Mouse (Mus musculus) liver, embryonic 14.5 days (tissue): ENCODE measurements at regions not wholly inside any gene's neighbourhood (a gene's known extent, or its start where the extent isn't known, plus 50 kb on each side); places are given as distances from the start of the nearest gene placed in this dataset.

Experiments
- ATAC-seq: fragments of 200-750 bp; cut with Nextera tagmentation; 2 replicates; pipeline ENCODE4 v1.8.0; 2017; ENCODE audit warnings: moderate number of reproducible peaks, mild to moderate bottlenecking, moderate library complexity; ENCODE audit not compliant: insufficient read depth
- DNase-seq, 3 experiments: peaks; one replicate each; pipeline ENCODE4 v3.0.0-alpha.2; 2012 to 2013; ENCODE audit warnings: low read depth in 3 of 3, low spot score in 3 of 3
- H3K27ac ChIP-seq: fragments of 300-500 bp; sonication (generic); 2 replicates; pipeline ENCODE4 v1.5.1; 2014; ENCODE audit warnings: moderate library complexity, mild to moderate bottlenecking, control low read depth, inconsistent platforms
- H3K27me3 ChIP-seq: fragments of 300-500 bp; sonication (generic); 2 replicates; pipeline ENCODE4 v1.6.1; 2014; ENCODE audit warnings: mild to moderate bottlenecking, low read length, moderate library complexity; ENCODE audit not compliant: control insufficient read depth, insufficient read depth
- H3K36me3 ChIP-seq: fragments of 300-500 bp; sonication (generic); replicated peaks from 2 replicates; pipeline ENCODE4 v1.6.1; 2014; ENCODE audit warnings: low read depth; ENCODE audit not compliant: control insufficient read depth, insufficient read depth
- H3K4me1 ChIP-seq, 2 experiments: fragments of 200-500 bp in 1 of 2; fragments of 300-500 bp in 1 of 2; sonication (generic) in 1 of 2; replicated peaks; 2 replicates each; pipeline ENCODE4 v1.6.1; 2012 to 2014; ENCODE audit warnings: antibody characterized with exemption in 1 of 2, inconsistent platforms in 1 of 2, low read length in 1 of 2; ENCODE audit not compliant: control insufficient read depth in 2 of 2, insufficient read depth in 2 of 2
- H3K4me2 ChIP-seq: fragments of 300-500 bp; sonication (generic); 2 replicates; pipeline ENCODE4 v1.6.1; 2014; ENCODE audit warnings: low read depth, mild to moderate bottlenecking, control low read depth, moderate library complexity
- H3K4me3 ChIP-seq, 2 experiments: fragments of 200-500 bp in 1 of 2; fragments of 300-500 bp in 1 of 2; sonication (generic) in 1 of 2; 2 replicates each; pipeline ENCODE4 v1.5.1; 2012 to 2014; ENCODE audit warnings: low read depth in 2 of 2, low read length in 2 of 2, mild to moderate bottlenecking in 2 of 2, control low read depth in 1 of 2, inconsistent platforms in 1 of 2, moderate library complexity in 1 of 2; ENCODE audit not compliant: insufficient read depth in 1 of 2
- H3K9ac ChIP-seq: fragments of 300-500 bp; sonication (generic); replicated peaks from 2 replicates; pipeline ENCODE4 v1.6.1; 2014; ENCODE audit warnings: mild to moderate bottlenecking, control low read depth, moderate library complexity
- H3K9me3 ChIP-seq: fragments of 300-500 bp; sonication (generic); 2 replicates; pipeline ENCODE4 v1.6.1; 2016; ENCODE audit warnings: low read length, mixed read lengths; ENCODE audit not compliant: control insufficient read depth
- CTCF ChIP-seq: IDR thresholded peaks from 2 replicates; pipeline ENCODE4 v1.5.1; 2016; ENCODE audit warnings: antibody characterized with exemption, low read depth, control low read depth
- EP300 ChIP-seq: IDR thresholded peaks from 2 replicates; pipeline ENCODE4 v1.6.1; 2016; ENCODE audit warnings: antibody characterized with exemption, low read depth
- WGBS: fragments of 180-500 bp; shearing (Covaris S2); extraction: QIAGEN DNeasy Blood & Tissue Kit; methylation state at CpG from one replicate; pipeline ENCODE4 v1.1.7; 2014; ENCODE audit not compliant: insufficient replicate concordance; 5-methylcytosine and 5-hydroxymethylcytosine counted together

DNA sequence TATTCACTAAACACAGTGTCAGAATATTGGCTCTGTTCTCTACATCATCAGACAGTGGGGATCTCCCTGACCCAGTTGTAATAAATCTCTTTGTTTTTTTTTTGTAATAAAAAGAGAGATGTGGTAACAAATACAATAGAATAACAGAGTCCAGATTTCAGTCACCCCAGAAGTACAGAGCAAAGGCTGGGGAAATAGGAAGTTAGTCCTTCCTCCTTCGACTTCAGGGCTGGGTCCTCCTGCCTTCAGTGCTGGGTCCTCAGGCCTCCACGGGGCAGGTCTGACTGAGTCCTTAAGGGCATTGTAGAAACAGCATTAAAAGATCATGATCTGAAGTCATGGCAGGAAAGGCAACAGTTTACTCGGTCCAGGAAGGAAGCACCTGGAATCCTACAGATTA, 67.0 kb upstream of the Pja2 start:
- Histone ChIP-seq H3K27ac (no peak overlapping the region), H3K36me3 (no peaks in the 10 kb centered on the region), H3K4me3 (no peak overlapping the region), H3K4me1 (0 out of 4 replicates have a peak, but pooled peaks cover 0 to 2% of the 10 kb centered on the region in 2 experiments), H3K9ac (no peak overlapping the region), H3K27me3 (no peaks in the 10 kb centered on the region), H3K9me3 (no peaks in the 10 kb centered on the region), H3K4me2 (no peak overlapping the region)
- TF ChIP-seq EP300, result no peak
- TF ChIP-seq CTCF, result no peak
- DNase-seq (no peak), ATAC-seq (no peak)
- 7% methylated on average over 3 of the region's 3 CpGs for WGBS

DNA sequence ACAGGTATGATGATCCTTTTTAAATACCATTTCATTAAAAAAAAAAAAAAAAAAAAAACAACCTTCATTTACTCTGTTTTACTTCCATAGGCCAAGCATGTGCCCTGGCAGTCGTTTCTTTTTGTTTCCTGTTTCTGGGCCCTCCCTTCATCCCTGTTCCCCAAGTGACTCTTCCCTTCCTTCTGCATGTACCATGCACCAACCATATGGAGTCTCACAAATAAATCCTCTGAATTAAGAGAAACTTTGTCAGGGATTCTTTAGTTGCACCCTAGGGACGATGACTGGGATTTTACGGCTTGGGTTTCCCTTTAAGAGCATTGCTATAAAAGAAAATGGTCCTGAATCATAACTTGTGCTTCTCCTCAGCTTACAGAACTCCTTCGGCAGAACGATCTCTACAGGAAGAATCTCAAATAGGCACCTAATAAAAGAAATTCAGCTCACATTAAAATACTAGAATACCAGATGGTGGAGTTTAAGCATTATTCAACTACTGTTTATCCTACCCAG, 75.1 kb upstream of the Pja2 start:
- H3K9me3 ChIP-seq, result no peaks in the 10 kb centered on the region
- H3K4me3 ChIP-seq, result no peak overlapping the region
- no peaks in the 10 kb centered on the region for H3K4me1 ChIP-seq
- no peak overlapping the region for H3K4me2 ChIP-seq
- no peak for TF ChIP-seq EP300
- TF ChIP-seq CTCF, result no peak
- no peaks in the 10 kb centered on the region for H3K27me3 ChIP-seq
- ATAC-seq (no peak), DNase-seq (no peak)
- H3K27ac ChIP-seq, result no peak overlapping the region
- no peaks in the 10 kb centered on the region for H3K36me3 ChIP-seq
- WGBS, result 64% methylated on average over 5 of the region's 5 CpGs
- no peak overlapping the region for H3K9ac ChIP-seq

DNA sequence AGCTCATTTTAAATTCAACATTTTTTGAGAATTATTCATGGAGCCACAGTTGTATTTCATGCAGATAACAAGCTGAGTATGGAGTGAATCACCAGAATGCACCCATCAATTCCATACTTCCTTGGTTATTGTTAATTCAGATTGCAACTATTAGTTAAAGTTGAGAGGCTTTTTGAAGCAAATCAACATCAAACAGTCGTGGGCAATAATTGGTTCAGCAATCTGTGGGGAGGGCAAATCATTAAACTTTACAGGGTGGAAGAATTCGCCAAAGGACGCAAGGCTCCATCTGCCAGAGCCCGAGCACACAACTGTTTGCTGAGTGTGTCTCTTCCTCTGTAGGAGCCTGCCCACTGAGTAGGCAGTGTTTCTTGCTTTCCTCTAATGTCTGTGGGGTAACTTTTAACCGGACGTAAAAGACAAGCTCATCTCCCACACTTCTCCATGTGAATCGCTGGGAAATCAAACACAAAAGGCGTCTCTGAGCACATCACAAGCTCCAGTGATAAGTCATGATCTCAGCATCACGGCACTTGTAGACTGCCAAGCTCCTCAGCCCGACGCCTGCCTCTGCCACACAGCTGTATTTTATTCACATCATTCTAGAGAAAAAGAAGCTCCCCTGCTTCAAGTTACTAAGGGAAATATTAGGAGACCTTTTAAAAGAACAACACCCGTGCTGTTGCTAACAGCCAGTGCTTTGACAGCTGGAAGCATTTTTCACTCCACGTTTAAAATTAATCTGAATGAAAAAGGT, 75.7 kb upstream of the Pja2 start:
- Histone ChIP-seq H3K4me2 (no peak overlapping the region), H3K36me3 (no peaks in the 10 kb centered on the region), H3K27me3 (no peaks in the 10 kb centered on the region), H3K9me3 (no peaks in the 10 kb centered on the region), H3K4me3 (no peak overlapping the region), H3K27ac (no peak overlapping the region), H3K9ac (no peak overlapping the region), H3K4me1 (no peaks in the 10 kb centered on the region)
- ATAC-seq (no peak), DNase-seq (no peak)
- TF ChIP-seq EP300 (no peak), CTCF (no peak)
- 68% methylated on average over 13 of the region's 13 CpGs for WGBS

DNA sequence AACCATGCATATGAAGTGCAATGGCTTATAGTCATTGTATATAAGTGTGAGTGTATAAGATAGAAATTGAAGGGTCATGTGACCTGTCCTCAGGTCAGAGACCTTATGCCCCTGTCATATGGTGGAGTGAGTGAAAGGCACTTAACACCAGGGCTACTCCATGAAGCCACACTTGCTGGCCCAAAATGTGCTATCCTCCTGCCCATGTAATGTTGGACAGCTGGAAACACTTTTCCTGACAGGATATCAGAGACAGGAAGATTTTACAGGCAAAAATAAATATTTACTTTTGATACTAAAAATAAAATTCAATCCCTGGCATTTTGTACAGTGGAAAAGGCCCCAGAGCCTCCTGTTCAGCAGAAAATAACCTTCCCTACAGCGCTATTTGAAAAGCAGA, 94.1 kb upstream of the Pja2 start:
- Histone ChIP-seq H3K4me2 (no peak overlapping the region), H3K4me3 (no peak overlapping the region), H3K27me3 (no peaks in the 10 kb centered on the region), H3K36me3 (no peaks in the 10 kb centered on the region), H3K9me3 (no peaks in the 10 kb centered on the region), H3K9ac (no peak overlapping the region), H3K27ac (no peak overlapping the region), H3K4me1 (no peaks in the 10 kb centered on the region)
- TF ChIP-seq EP300 (no peak), CTCF (no peak)
- DNase-seq, result no peak
- ATAC-seq, result no peak
- WGBS, result 79% methylated on average over 1 of the region's 1 CpGs

DNA sequence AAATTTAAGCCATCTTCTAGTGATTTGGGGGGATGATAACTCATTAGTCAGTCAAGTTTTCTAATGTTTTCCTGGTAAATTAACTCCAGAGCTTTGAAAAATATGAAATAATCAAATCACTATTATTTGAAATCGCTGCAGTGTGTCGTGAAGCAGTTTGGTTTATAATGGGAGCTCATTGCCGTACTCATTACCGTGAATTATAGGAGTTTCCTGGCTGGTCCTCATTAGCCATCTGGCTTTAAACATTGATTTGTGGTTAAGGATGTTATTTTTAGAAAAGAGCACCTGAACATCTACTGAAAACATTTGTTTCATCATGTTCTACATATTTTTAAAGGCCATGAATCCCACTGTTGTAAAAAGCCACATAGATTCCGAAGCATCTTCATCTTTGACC, 94.8 kb upstream of the Pja2 start:
- no peak overlapping the region for H3K9ac ChIP-seq
- H3K4me2 ChIP-seq, result no peak overlapping the region
- H3K27me3 ChIP-seq, result no peaks in the 10 kb centered on the region
- no peaks in the 10 kb centered on the region for H3K36me3 ChIP-seq
- no peak overlapping the region for H3K4me3 ChIP-seq
- no peaks in the 10 kb centered on the region for H3K4me1 ChIP-seq
- no peak for TF ChIP-seq CTCF
- TF ChIP-seq EP300, result no peak
- WGBS, result 64% methylated on average over 5 of the region's 5 CpGs
- no peak overlapping the region for H3K27ac ChIP-seq
- DNase-seq, result no peak
- no peaks in the 10 kb centered on the region for H3K9me3 ChIP-seq
- no peak for ATAC-seq
